In genomic region chr17:66701358-66702184, GRCm38 (mm10) we compare ENCODE assay signal across 17 mouse cellular contexts.
DNase-seq lines count a peak whose midpoint lies in the region; ATAC-seq and TF ChIP-seq lines count a peak whose summit lies in the region.
"Had no signal": no experiment of that assay in that cellular context is flagged by ENCODE, and none has a peak within 500 bp of the region (broad histone marks: within the 10 kb centered on the region; RNA-seq: fewer than 3 reads in every experiment).

No protein-coding gene starts in this region.

- H3K9me3 ChIP-seq in forebrain, embryonic 14.5 days (replicated peaks; ENCODE audit: control insufficient read depth, low read length): no peaks in the 10 kb centered on the region
- H3K9me3 ChIP-seq in forebrain, embryonic 11.5 days (ENCODE audit: control insufficient read depth, low read length): no peaks in the 10 kb centered on the region
- no peaks in the 10 kb centered on the region for H3K9me3 ChIP-seq in kidney, postnatal 0 days (replicated peaks; ENCODE audit: low read length)
- no peaks in the 10 kb centered on the region for H3K9me3 ChIP-seq in hindbrain, postnatal 0 days (ENCODE audit: low read length)
- H3K9me3 ChIP-seq: heart, embryonic 13.5 days; limb, embryonic 12.5 days had no signal

- no peak overlapping the region for H3K27ac ChIP-seq in forebrain, embryonic 14.5 days (ENCODE audit: low read depth, low read length)
- H3K27ac ChIP-seq in forebrain, embryonic 11.5 days (ENCODE audit: low read depth, low read length): no peak overlapping the region
- no peak overlapping the region for H3K27ac ChIP-seq in kidney, postnatal 0 days
- H3K27ac ChIP-seq in hindbrain, postnatal 0 days: no peak overlapping the region
- H3K27ac ChIP-seq: heart, embryonic 13.5 days; limb, embryonic 12.5 days had no signal

- 53% methylated on average over 11 of the region's 11 CpGs for WGBS in forebrain, embryonic 14.5 days
- 81% methylated on average over 11 of the region's 11 CpGs for WGBS in forebrain, embryonic 11.5 days
- WGBS in kidney, postnatal 0 days: 35% methylated on average over 11 of the region's 11 CpGs
- WGBS in hindbrain, postnatal 0 days: 51% methylated on average over 11 of the region's 11 CpGs

- no peak for TF ChIP-seq CTCF in kidney, postnatal 0 days (IDR thresholded peaks at IDR 0.05; ENCODE audit: low read depth)
- no peak for TF ChIP-seq CTCF in hindbrain, postnatal 0 days (IDR thresholded peaks at IDR 0.05; ENCODE audit: low read depth)

- no peak overlapping the region for H3K9ac ChIP-seq in forebrain, embryonic 14.5 days (ENCODE audit: low read length)
- no peak overlapping the region for H3K9ac ChIP-seq in forebrain, embryonic 11.5 days (ENCODE audit: low read length)
- no peak overlapping the region for H3K9ac ChIP-seq in kidney, postnatal 0 days (ENCODE audit: low read depth, low read length)
- no peak overlapping the region for H3K9ac ChIP-seq in hindbrain, postnatal 0 days (replicated peaks; ENCODE audit: low read length)
- H3K9ac ChIP-seq: heart, embryonic 13.5 days; limb, embryonic 12.5 days had no signal

- DNase-seq in forebrain, embryonic 14.5 days (ENCODE audit: low spot score): peak; percentile 46
- no peak for DNase-seq in forebrain, embryonic 11.5 days (ENCODE audit: low spot score)
- peak; percentile 58 for DNase-seq in kidney, postnatal 0 days (ENCODE audit: low spot score)
- no peak for DNase-seq in kidney, postnatal 25 days
- peak; percentile 67 for DNase-seq in Muller cell, postnatal 12 days (ENCODE audit: inconsistent ontology term)
- peak; percentile 54 for DNase-seq in hindbrain, postnatal 0 days (ENCODE audit: low spot score)
- no peak for DNase-seq in thymus, postnatal 36 days
- DNase-seq in urinary bladder, postnatal 4 days (ENCODE audit: low spot score in 2 of 2): no peak
- DNase-seq: B cell, adult 2 months; cerebellum, postnatal 25 days; layer of hippocampus, adult 9-11 months; lung, adult 2 months; thymus, adult 2 months had no signal

- no peak overlapping the region for H3K4me3 ChIP-seq in forebrain, embryonic 14.5 days (ENCODE audit: low read depth, low read length)
- H3K4me3 ChIP-seq in forebrain, embryonic 11.5 days (ENCODE audit: low read depth, low read length): no peak overlapping the region
- no peak overlapping the region for H3K4me3 ChIP-seq in kidney, postnatal 0 days (replicated peaks; ENCODE audit: low read depth, low read length)
- no peak overlapping the region for H3K4me3 ChIP-seq in hindbrain, postnatal 0 days (ENCODE audit: low read length)
- H3K4me3 ChIP-seq: heart, embryonic 13.5 days; limb, embryonic 12.5 days had no signal

- peaks cover 5% of the 10 kb centered on the region for H3K4me1 ChIP-seq in forebrain, embryonic 14.5 days (ENCODE audit: control insufficient read depth, insufficient read depth, low read length)
- H3K4me1 ChIP-seq in forebrain, embryonic 11.5 days (replicated peaks; ENCODE audit: control insufficient read depth, insufficient read depth, low read length): peaks cover 6% of the 10 kb centered on the region; the same call in 1 of the 2 replicates
- peaks cover 7% of the 10 kb centered on the region; the same call in 1 of the 2 replicates for H3K4me1 ChIP-seq in kidney, postnatal 0 days (replicated peaks; ENCODE audit: insufficient read depth, low read length)
- H3K4me1 ChIP-seq in hindbrain, postnatal 0 days (ENCODE audit: insufficient read depth, low read length): no peaks in the 10 kb centered on the region
- H3K4me1 ChIP-seq: heart, embryonic 13.5 days had no signal

- H3K27me3 ChIP-seq in forebrain, embryonic 14.5 days (replicated peaks; ENCODE audit: control insufficient read depth, insufficient read depth, low read length): no peaks in the 10 kb centered on the region
- no peaks in the 10 kb centered on the region for H3K27me3 ChIP-seq in forebrain, embryonic 11.5 days (ENCODE audit: control insufficient read depth, insufficient read depth, low read length)
- no peaks in the 10 kb centered on the region for H3K27me3 ChIP-seq in kidney, postnatal 0 days (ENCODE audit: insufficient read depth, low read length)
- H3K27me3 ChIP-seq in hindbrain, postnatal 0 days (ENCODE audit: insufficient read depth, low read length): no peaks in the 10 kb centered on the region
- H3K27me3 ChIP-seq: heart, embryonic 13.5 days; limb, embryonic 12.5 days had no signal

- no peak overlapping the region for H3K4me2 ChIP-seq in forebrain, embryonic 14.5 days (ENCODE audit: low read length)
- H3K4me2 ChIP-seq in forebrain, embryonic 11.5 days (ENCODE audit: low read depth, low read length, severe bottlenecking): no peak overlapping the region
- no peak overlapping the region for H3K4me2 ChIP-seq in kidney, postnatal 0 days (ENCODE audit: low read length)
- H3K4me2 ChIP-seq in hindbrain, postnatal 0 days (ENCODE audit: low read depth, low read length): no peak overlapping the region
- H3K4me2 ChIP-seq: heart, embryonic 13.5 days; limb, embryonic 12.5 days had no signal

- ATAC-seq in forebrain, embryonic 14.5 days: peak; percentile 42; the same call in 1 of the 2 replicates
- no peak for ATAC-seq in forebrain, embryonic 11.5 days (replicated peaks; ENCODE audit: low FRiP score)
- peak; percentile 59 for ATAC-seq in kidney, postnatal 0 days (replicated peaks; ENCODE audit: low FRiP score, low read depth)
- peak; percentile 38; the same call in 1 of the 2 replicates for ATAC-seq in hindbrain, postnatal 0 days
- ATAC-seq: inflammation-experienced regulatory T-cells, adult 6 months had no signal

- no peaks in the 10 kb centered on the region for H3K36me3 ChIP-seq in forebrain, embryonic 14.5 days (ENCODE audit: control insufficient read depth, insufficient read depth, low read length)
- no peaks in the 10 kb centered on the region for H3K36me3 ChIP-seq in forebrain, embryonic 11.5 days (ENCODE audit: control insufficient read depth, insufficient read depth, low read length)
- H3K36me3 ChIP-seq in kidney, postnatal 0 days (ENCODE audit: insufficient read depth, low read length): 0 out of 2 replicates have a peak, but pooled peaks cover 4% of the 10 kb centered on the region
- no peaks in the 10 kb centered on the region for H3K36me3 ChIP-seq in hindbrain, postnatal 0 days (ENCODE audit: insufficient read depth, low read length)
- H3K36me3 ChIP-seq: G1E; heart, embryonic 13.5 days; limb, embryonic 12.5 days had no signal

Comparison
In these comparisons a context has a peak if more than half of its experiments do, and no peak if none do; other contexts are left out.
1. DNase-seq: peak in forebrain, embryonic 14.5 days (single experiment), kidney, postnatal 0 days (single experiment), Muller cell, postnatal 12 days (single experiment) and hindbrain, postnatal 0 days (single experiment); none in forebrain, embryonic 11.5 days (single experiment), kidney, postnatal 25 days (0 of 2), thymus, postnatal 36 days (0 of 2) and urinary bladder, postnatal 4 days (0 of 2).